Mouse (Mus musculus) CD4-positive, CD25-positive, alpha-beta regulatory T cell, adult 9 weeks (primary cell): ENCODE results near the gene Zfp131. TPM values are rescaled to one million over a fixed set of nuclear protein-coding genes. Genes with fewer than 3 reads are reported as not detected.

Experiments used
- polyA plus RNA-seq: library from polyadenylated mRNA; unstranded; fragments of 100-300 nt; shearing (Covaris generic); gene quantifications from one replicate; pipeline ENCODE4 v1.2.1, GENCODE M21; 2017

Zfp131 gene
- polyA plus RNA-seq: 20.4 TPM

DNA sequence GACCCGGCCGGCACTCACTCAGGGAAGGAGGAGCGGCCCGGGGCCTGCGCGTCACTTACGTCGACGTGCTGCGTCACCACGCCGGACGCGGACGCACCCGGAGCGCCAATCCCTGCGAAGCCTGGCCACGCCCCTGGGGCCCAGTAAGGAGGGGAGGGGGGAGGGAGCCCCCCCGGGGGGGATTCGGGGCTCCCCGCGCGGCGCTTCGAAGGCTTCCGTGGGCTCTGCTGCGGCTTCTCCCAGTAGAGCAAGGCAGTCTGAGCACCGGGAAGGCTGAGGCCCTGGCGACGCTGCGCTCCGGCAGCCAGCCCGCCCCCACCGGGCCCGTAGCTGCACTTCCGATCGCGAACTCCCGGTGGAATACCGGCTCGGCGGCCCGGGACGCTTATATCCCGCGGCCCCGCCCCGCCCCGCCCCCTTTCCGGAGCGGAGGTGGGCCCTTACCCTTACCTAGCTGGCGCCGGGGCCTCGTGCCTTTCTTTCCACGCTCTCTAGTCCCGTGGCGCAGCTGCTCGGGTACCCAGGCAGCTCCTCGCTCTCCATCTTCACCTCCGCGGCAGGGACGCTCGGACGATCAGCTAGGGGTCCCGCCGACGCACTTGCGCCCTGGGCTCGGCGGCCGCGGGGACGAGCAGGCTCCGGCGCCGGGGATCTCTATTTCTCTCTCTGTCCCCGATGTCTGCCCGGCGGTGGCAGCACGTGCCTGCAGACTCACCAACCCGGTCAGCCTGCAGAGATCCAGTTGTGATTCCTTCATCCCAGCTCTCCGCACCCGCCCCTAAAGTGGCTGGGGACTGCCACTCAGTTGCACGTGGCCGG lies at the start of gene Zfp131:
Gene Zfp131 (minus strand): TSS at position 129 of the 819 bp plus-strand sequence.

DNA sequence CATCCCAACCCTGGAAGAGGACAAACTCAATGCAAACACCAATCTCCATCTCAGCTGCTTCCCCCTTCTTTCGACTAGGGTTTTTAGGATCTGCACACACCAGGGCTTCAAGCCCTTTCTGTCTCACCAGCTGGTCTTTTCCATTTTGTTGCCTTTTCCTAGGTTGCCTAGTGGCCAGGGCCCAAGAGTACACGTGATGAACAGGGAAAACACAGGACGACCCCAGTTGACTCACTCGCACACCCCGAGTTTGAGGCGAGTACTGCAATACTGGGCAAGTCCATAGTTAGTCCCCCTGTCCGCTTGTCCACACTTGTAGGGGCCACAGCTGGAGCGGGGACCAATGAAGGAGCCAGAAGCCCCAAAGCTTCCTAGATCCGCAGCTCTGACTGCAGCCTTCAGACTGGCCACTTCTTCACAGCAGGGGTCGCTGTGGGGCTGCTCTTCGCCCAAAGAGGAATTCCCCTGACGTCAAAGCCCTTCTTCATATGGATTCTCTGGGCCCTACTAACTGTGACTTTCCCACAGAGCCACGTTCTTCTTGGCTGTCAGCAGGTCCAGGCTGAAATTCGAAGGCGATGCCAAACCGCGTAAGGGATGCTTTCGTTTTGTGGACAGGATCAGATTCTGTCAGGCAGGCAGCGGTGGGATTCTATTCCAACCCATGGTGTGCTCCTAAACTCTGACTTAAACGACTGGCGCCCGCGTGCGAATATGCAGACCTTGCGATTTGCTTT lies 44.8 kb upstream of the Zfp131 start, which contains the start of gene D13Ertd608e:
Gene D13Ertd608e (plus strand): TSS at position 687 of the 737 bp plus-strand sequence.

DNA sequence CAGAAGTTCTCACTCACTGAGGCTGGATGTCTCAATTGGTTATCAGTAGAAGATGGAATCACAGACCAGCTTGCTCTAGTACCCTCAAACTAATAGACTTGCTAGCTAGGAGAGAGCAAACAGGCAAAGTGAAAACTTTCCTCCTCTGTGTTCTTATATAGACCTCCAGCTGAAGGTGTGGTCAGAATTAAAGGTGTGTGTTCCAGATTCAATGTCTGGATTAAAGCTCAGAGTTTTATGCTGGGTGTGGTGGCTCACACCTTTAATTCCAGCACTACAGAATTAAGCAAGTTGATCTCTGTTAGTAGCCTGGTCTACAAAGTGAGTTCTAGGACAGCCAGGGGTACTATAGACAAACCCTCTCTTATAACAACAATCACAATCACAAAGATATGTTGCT lies 39.4 kb upstream of the Zfp131 start, which contains the start of gene AF067063:
Gene AF067063 (minus strand): TSS at position 101 of the 400 bp plus-strand sequence.

DNA sequence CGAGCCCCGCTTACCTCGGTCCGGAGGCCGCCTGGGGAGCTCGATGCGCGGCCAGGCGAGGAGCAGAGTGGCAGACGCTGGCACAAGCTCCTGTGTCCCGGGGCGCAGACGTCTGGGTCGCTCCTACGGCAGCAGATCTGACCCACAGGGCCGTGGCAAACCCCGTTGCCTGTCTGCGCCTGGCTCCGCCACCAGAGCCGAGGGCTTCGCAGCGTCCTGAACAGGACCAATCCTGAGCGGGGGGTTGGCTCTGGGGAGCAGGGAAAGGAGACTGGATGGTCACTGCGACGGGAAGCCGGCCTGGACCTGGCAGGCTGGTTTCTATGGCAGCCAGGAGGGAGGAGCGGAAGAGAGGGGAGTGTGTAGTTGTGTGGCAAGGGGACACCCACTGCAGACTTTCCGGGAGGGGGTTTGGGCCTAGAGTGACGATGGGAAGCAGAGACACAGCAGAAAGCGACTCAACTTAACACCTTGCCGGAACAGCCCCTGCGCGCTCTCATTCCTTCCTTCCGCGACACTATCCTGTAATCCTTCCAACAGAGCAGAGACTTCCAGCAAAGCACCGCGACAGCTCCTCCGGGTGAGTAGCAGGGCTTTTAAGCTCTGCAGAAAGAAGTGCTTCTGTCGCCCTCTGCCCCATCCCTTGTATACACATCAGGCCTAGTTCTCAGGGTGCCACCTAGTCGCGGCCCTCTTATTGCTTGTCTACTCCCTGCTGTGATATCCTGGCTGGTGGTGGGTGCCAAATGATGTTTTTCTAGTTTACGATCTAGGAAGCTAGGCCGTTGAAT lies 34.8 kb downstream of the Zfp131 start, which contains the start of gene Nim1k:
Gene Nim1k (minus strand): TSS at position 202 of the 791 bp plus-strand sequence.

Other genes with a start within 250 kb of the Zfp131 start
- gene Ccl28, start 167.1 kb downstream of the Zfp131 start, polyA plus RNA-seq: 0.10 TPM
- 52.9 TPM for gene Hmgcs1, start 100.5 kb downstream of the Zfp131 start, polyA plus RNA-seq
- gene Nim1k, start 35.0 kb downstream of the Zfp131 start, polyA plus RNA-seq: 0.68 TPM
- not detected for gene AF067063, start 39.3 kb upstream of the Zfp131 start, polyA plus RNA-seq
- gene D13Ertd608e, start 45.1 kb upstream of the Zfp131 start, polyA plus RNA-seq: 0.40 TPM
- not detected for gene Tcstv1, start 103.9 kb upstream of the Zfp131 start, polyA plus RNA-seq
- not detected for gene Gm21761, start 138.4 kb upstream of the Zfp131 start, polyA plus RNA-seq
- not detected for gene B020031M17Rik, start 159.9 kb upstream of the Zfp131 start, polyA plus RNA-seq
- not detected for gene Gm36079, start 236.1 kb upstream of the Zfp131 start, polyA plus RNA-seq